Mouse (Mus musculus): ENCODE measurements around the gene Cbfa2t2.

GRCm38 (mm10) chr2:154550937-154551336 lies 114.7 kb downstream of the Cbfa2t2 start:
- TF ChIP-seq CTCF (IDR thresholded peaks at IDR 0.05; ENCODE audit: low read depth, low read length): no peak
- no peak for TF ChIP-seq POLR2A (IDR thresholded peaks at IDR 0.05; ENCODE audit: extremely low read depth, insufficient read depth, low read length)

Data from liver, adult 2 months (tissue).